Comparison of ENCODE assay signal across 16 mouse cellular contexts in genomic region chr8:20381637-20382036, GRCm38 (mm10). TPM values are rescaled to one million over a fixed set of nuclear protein-coding genes. Genes with fewer than 3 reads are reported as not detected.
"Had no signal": no experiment of that assay in that cellular context is flagged by ENCODE, and none has a peak within 500 bp of the region (broad histone marks: within the 10 kb centered on the region; RNA-seq: fewer than 3 reads in every experiment).

No protein-coding gene starts in this region.

RNA-seq across cellular contexts. Expression of gene Gm15319, which starts 18.6 kb away (rescaled TPM):
- polyA plus RNA-seq: heart, embryonic 13.5 days; heart, embryonic 14.5 days; heart, embryonic 15.5 days; heart, embryonic 16.5 days; heart, postnatal 0 days; hindbrain, embryonic 10.5 days; hindbrain, embryonic 12.5 days; hindbrain, embryonic 15.5 days; hindbrain, embryonic 16.5 days; hindbrain, postnatal 0 days; intestine, postnatal 0 days; kidney, adult 2 months; kidney, embryonic 15.5 days; kidney, embryonic 16.5 days; kidney, postnatal 0 days; large intestine, adult 2 months had no signal
